Mouse (Mus musculus): Measurements from ENCODE around the gene D1Pas1. TPM values are rescaled to one million over a fixed set of nuclear protein-coding genes. Genes with fewer than 3 reads are reported as not detected.

Gene D1Pas1
- total RNA-seq, 1 experiment, result 13.9 TPM

GRCm38 (mm10) chr1:186997596-186998304, 30.5 kb downstream of the D1Pas1 start:
- TF ChIP-seq MAFK (IDR thresholded peaks at IDR 0.05; ENCODE audit: insufficient read depth, low read depth, low read length) (no peak), HCFC1 (IDR thresholded peaks at IDR 0.05; ENCODE audit: borderline replicate concordance, insufficient read depth, low read length) (no peak), ZC3H11A (IDR thresholded peaks at IDR 0.05; ENCODE audit: borderline replicate concordance, low read depth, low read length) (no peak), CHD2 (IDR thresholded peaks at IDR 0.05; ENCODE audit: low read depth, low read length) (no peak), ZNF384 (IDR thresholded peaks at IDR 0.05; ENCODE audit: low read depth, low read length) (no peak)
- no peak overlapping the region for H3K9ac ChIP-seq (ENCODE audit: insufficient read depth, low read depth, low read length, poor library complexity, severe bottlenecking)
- in situ Hi-C loops (cut with MboI; ENCODE audit: low sequenced_read_pairs in 2 of 2, unreplicated experiment in 2 of 2), result no loop called here
- H3K9me3 ChIP-seq (ENCODE audit: control insufficient read depth, insufficient read depth, low read depth, low read length), result no peaks in the 10 kb centered on the region
- no peak overlapping the region for H3K27ac ChIP-seq (ENCODE audit: insufficient read depth, low read depth, low read length, poor library complexity, severe bottlenecking)
- no peak overlapping the region for H3K4me3 ChIP-seq (ENCODE audit: insufficient read depth in 1 of 2, low read depth in 1 of 2, low read length in 2 of 2, poor library complexity in 1 of 2, severe bottlenecking in 1 of 2)
- no peak for DNase-seq (ENCODE audit: low read depth, low spot score)
- no peaks in the 10 kb centered on the region for H3K4me1 ChIP-seq (ENCODE audit: control insufficient read depth in 2 of 2, insufficient read depth in 2 of 2, low read length in 2 of 2, poor library complexity in 1 of 2)
- H3K36me3 ChIP-seq (ENCODE audit: control insufficient read depth, insufficient read depth, low read length, poor library complexity, severe bottlenecking), result no peaks in the 10 kb centered on the region

GRCm38 (mm10) chr1:187003441-187003861, 36.2 kb downstream of the D1Pas1 start:
- H3K36me3 ChIP-seq (ENCODE audit: control insufficient read depth, insufficient read depth, low read length, poor library complexity, severe bottlenecking), result no peaks in the 10 kb centered on the region
- in situ Hi-C loops (cut with MboI; ENCODE audit: low sequenced_read_pairs in 2 of 2, unreplicated experiment in 2 of 2), result no loop called here
- H3K9ac ChIP-seq (ENCODE audit: insufficient read depth, low read depth, low read length, poor library complexity, severe bottlenecking), result no peak overlapping the region
- no peaks in the 10 kb centered on the region for H3K9me3 ChIP-seq (ENCODE audit: control insufficient read depth, insufficient read depth, low read depth, low read length)
- DNase-seq (ENCODE audit: low read depth, low spot score), result no peak
- no peak overlapping the region for H3K27ac ChIP-seq (ENCODE audit: insufficient read depth, low read depth, low read length, poor library complexity, severe bottlenecking)
- TF ChIP-seq CHD2 (IDR thresholded peaks at IDR 0.05; ENCODE audit: low read depth, low read length) (no peak), ZC3H11A (IDR thresholded peaks at IDR 0.05; ENCODE audit: borderline replicate concordance, low read depth, low read length) (no peak), MAFK (IDR thresholded peaks at IDR 0.05; ENCODE audit: insufficient read depth, low read depth, low read length) (no peak)
- H3K4me1 ChIP-seq (ENCODE audit: control insufficient read depth in 2 of 2, insufficient read depth in 2 of 2, low read length in 2 of 2, poor library complexity in 1 of 2), result no peaks in the 10 kb centered on the region
- no peak overlapping the region for H3K4me3 ChIP-seq (ENCODE audit: insufficient read depth in 1 of 2, low read depth in 1 of 2, low read length in 2 of 2, poor library complexity in 1 of 2, severe bottlenecking in 1 of 2)

GRCm38 (mm10) chr1:187004306-187004705, 37.1 kb downstream of the D1Pas1 start:
- in situ Hi-C loops (cut with MboI; ENCODE audit: low sequenced_read_pairs in 2 of 2, unreplicated experiment in 2 of 2), result no loop called here

GRCm38 (mm10) chr1:187006227-187006925, 39.2 kb downstream of the D1Pas1 start:
- no peak for DNase-seq (ENCODE audit: low read depth, low spot score)
- H3K9me3 ChIP-seq (ENCODE audit: control insufficient read depth, insufficient read depth, low read depth, low read length), result no peaks in the 10 kb centered on the region
- no peaks in the 10 kb centered on the region for H3K4me1 ChIP-seq (ENCODE audit: control insufficient read depth in 2 of 2, insufficient read depth in 2 of 2, low read length in 2 of 2, poor library complexity in 1 of 2)
- H3K9ac ChIP-seq (ENCODE audit: insufficient read depth, low read depth, low read length, poor library complexity, severe bottlenecking), result no peak overlapping the region
- no peak for TF ChIP-seq MAFK (IDR thresholded peaks at IDR 0.05; ENCODE audit: insufficient read depth, low read depth, low read length)
- no peak for TF ChIP-seq CHD2 (IDR thresholded peaks at IDR 0.05; ENCODE audit: low read depth, low read length)
- no peak for TF ChIP-seq ZNF384 (IDR thresholded peaks at IDR 0.05; ENCODE audit: low read depth, low read length)
- TF ChIP-seq HCFC1 (IDR thresholded peaks at IDR 0.05; ENCODE audit: borderline replicate concordance, insufficient read depth, low read length), result no peak
- TF ChIP-seq ZC3H11A (IDR thresholded peaks at IDR 0.05; ENCODE audit: borderline replicate concordance, low read depth, low read length), result no peak
- in situ Hi-C loops (cut with MboI; ENCODE audit: low sequenced_read_pairs in 2 of 2, unreplicated experiment in 2 of 2), result no loop called here
- H3K36me3 ChIP-seq (ENCODE audit: control insufficient read depth, insufficient read depth, low read length, poor library complexity, severe bottlenecking), result no peaks in the 10 kb centered on the region
- no peak overlapping the region for H3K4me3 ChIP-seq (ENCODE audit: insufficient read depth in 1 of 2, low read depth in 1 of 2, low read length in 2 of 2, poor library complexity in 1 of 2, severe bottlenecking in 1 of 2)
- H3K27ac ChIP-seq (ENCODE audit: insufficient read depth, low read depth, low read length, poor library complexity, severe bottlenecking), result no peak overlapping the region

More at GRCm38 (mm10) chr1:187004306-187004705, 37.1 kb downstream of the D1Pas1 start:
- H3K9ac ChIP-seq (ENCODE audit: insufficient read depth, low read depth, low read length, poor library complexity, severe bottlenecking), result no peak overlapping the region
- no peaks in the 10 kb centered on the region for H3K9me3 ChIP-seq (ENCODE audit: control insufficient read depth, insufficient read depth, low read depth, low read length)
- H3K36me3 ChIP-seq (ENCODE audit: control insufficient read depth, insufficient read depth, low read length, poor library complexity, severe bottlenecking), result no peaks in the 10 kb centered on the region
- H3K4me3 ChIP-seq (ENCODE audit: insufficient read depth in 1 of 2, low read depth in 1 of 2, low read length in 2 of 2, poor library complexity in 1 of 2, severe bottlenecking in 1 of 2), result no peak overlapping the region
- H3K27ac ChIP-seq (ENCODE audit: insufficient read depth, low read depth, low read length, poor library complexity, severe bottlenecking), result no peak overlapping the region
- no peak for DNase-seq (ENCODE audit: low read depth, low spot score)
- H3K4me1 ChIP-seq (ENCODE audit: control insufficient read depth in 2 of 2, insufficient read depth in 2 of 2, low read length in 2 of 2, poor library complexity in 1 of 2), result no peaks in the 10 kb centered on the region
- TF ChIP-seq CHD2 (IDR thresholded peaks at IDR 0.05; ENCODE audit: low read depth, low read length) (no peak), ZC3H11A (IDR thresholded peaks at IDR 0.05; ENCODE audit: borderline replicate concordance, low read depth, low read length) (no peak), HCFC1 (IDR thresholded peaks at IDR 0.05; ENCODE audit: borderline replicate concordance, insufficient read depth, low read length) (no peak), MAFK (IDR thresholded peaks at IDR 0.05; ENCODE audit: insufficient read depth, low read depth, low read length) (no peak), ZNF384 (IDR thresholded peaks at IDR 0.05; ENCODE audit: low read depth, low read length) (no peak)

Data from ES-E14 (cell line).